ENCODE assay signal across 8 mouse cellular contexts in the genomic region with DNA sequence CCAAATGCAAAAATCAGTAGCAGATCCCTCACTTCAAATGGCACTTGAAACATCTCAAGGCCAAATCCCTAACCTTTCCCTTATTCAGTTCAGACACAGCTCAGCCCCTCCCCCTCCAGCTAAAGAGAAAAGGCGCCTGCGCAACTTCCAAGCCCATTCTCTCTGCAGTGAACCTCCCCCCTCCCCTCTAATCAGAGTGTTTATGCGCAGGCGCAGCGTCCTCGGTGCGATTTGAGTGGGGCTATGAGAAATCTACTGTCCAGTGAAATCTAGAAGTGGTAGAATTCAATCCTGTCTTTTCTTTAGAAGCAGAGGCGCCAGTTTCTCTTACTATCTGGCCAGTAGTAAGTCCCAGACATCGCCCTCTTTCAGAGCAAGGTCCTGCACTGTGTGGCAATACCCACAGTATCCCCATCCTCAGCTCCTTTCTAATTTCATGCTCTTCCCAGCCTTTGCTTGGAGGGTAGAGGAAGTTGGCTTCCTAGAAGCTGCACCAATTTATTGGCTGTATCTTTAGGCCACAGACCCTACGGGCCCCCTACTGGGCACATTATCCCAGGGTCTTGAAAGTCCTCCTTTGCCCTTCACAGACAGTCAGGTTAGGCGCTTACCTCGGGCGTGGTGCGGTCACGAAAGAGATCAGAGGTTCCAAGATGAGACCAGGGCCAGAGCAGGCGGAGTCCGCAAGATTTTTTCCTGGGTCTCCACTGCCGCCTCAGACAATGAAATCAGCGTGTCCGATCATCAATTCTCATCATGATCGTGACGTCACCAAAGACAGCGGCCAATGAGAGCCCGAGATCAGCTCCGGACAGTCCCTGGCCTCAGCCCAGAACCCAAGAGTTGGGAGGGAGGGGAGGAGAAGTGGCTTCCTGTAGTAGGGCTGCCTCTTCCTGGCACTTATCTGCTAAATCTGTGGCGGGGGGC. TPM values are rescaled to one million over a fixed set of nuclear protein-coding genes. Genes with fewer than 3 reads are reported as not detected.
DNase-seq lines count a peak whose midpoint lies in the region; ATAC-seq lines count a peak whose summit lies in the region.

Hdx (minus strand) TSS at position 724 of the 927 bp plus-strand sequence.

- no peaks in the 10 kb centered on the region for H3K27me3 ChIP-seq in liver, embryonic 15.5 days

- no peaks in the 10 kb centered on the region for H3K9me3 ChIP-seq in liver, embryonic 15.5 days (replicated peaks)

- intact Hi-C loops in heart, postnatal 36 days (cut with DNase I), result loop anchor here (10.0 kb wide), 1 partner anchor 648 kb away; no protein-coding TSS in a partner anchor

- 13% methylated on average over 26 of the region's 26 CpGs for WGBS in liver, embryonic 15.5 days (ENCODE audit: insufficient replicate concordance)

- peak within 1 kb of the TSS; percentile 45 for H3K4me2 ChIP-seq in liver, embryonic 15.5 days

- no peaks in the 10 kb centered on the region for H3K4me1 ChIP-seq in liver, embryonic 15.5 days (replicated peaks)

- no peaks in the 10 kb centered on the region for H3K36me3 ChIP-seq in liver, embryonic 15.5 days (replicated peaks)

- H3K27ac ChIP-seq in liver, embryonic 15.5 days (replicated peaks), result no peak within 1 kb of the TSS

- peak; percentile 80 for DNase-seq in NIH3T3 (ENCODE audit: low read depth)
- DNase-seq in cerebellum, adult 9-10 months, result peak; percentile 79
- DNase-seq in heart, postnatal 36 days, result peak; percentile 18 to 35
- DNase-seq in layer of hippocampus, adult 18-20 months (ENCODE audit: low spot score in 2 of 2), result peak; percentile 61 to 69
- peak; percentile 35 for DNase-seq in ovary, adult 18-20 months (ENCODE audit: low spot score)
- no peak for DNase-seq in B cell, adult 2 months

- H3K9ac ChIP-seq in liver, embryonic 15.5 days, result no peak within 1 kb of the TSS

- peak; percentile 99 for ATAC-seq in frontal cortex, adult (ENCODE audit: low TSS enrichment)
- no peak for ATAC-seq in liver, embryonic 15.5 days (ENCODE audit: insufficient read depth)

- H3K4me3 ChIP-seq in liver, embryonic 15.5 days (replicated peaks), result peak within 1 kb of the TSS; percentile 22; the same call in 1 of the 2 replicates

RNA-seq across cellular contexts. Expression of gene Hdx, which starts in this region (rescaled TPM):
- total RNA-seq in heart, postnatal 36 days (2021), result under 1 TPM; 0.08 to 0.17 TPM
- total RNA-seq in layer of hippocampus, adult 18-20 months (2021), result 1 to 10 TPM; 3.3 to 3.4 TPM
- polyA plus RNA-seq in liver, embryonic 15.5 days (2015; fragmentation: Nextera tagmentation; extraction: Ambion mirVana), result 0.02 TPM in 2 replicates

Comparison
In these comparisons a context has a peak if more than half of its experiments do, and no peak if none do; other contexts are left out.
1. Peak in DNase-seq in heart, postnatal 36 days; RNA of the gene not detected or under 1 TPM.
2. DNase-seq: peak in NIH3T3 (single experiment), cerebellum, adult 9-10 months (single experiment), layer of hippocampus, adult 18-20 months (2 of 2) and ovary, adult 18-20 months (single experiment); none in B cell, adult 2 months (0 of 2).